Mouse (Mus musculus): ENCODE data around the gene Ntn1. TPM values are rescaled to one million over a fixed set of nuclear protein-coding genes. Genes with fewer than 3 reads are reported as not detected.
A peak's percentile ranks its signal among the peaks of the same experiment; 100 is the strongest.

Gene Ntn1
- polyA plus RNA-seq, 1 experiment from 2014 or later: 4.8 TPM

DNA sequence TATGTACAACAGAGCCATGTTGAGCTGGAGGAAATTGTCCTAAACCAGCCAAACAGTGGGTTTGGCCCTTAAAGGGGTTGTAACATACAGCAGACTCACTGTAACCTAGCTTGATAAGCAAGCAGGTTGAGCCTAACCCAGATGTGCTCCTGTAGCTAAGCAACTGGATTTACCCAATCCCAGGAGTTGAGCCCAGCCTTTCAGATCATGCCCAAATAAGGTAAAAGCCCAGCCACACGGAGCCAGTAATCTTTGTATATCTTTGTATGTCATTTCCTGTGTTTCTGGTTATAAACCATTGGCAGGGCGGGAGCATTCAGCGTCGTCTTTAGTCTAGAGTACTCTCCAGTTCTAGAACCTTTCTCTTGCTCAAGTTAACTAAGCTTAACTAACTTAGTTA, 224.1 kb downstream of the Ntn1 start:
- WGBS: 77% methylated on average over 4 of the region's 4 CpGs
- Histone ChIP-seq H3K36me3 (ENCODE audit: control insufficient read depth, insufficient read depth, low read length) (no peaks in the 10 kb centered on the region), H3K9ac (ENCODE audit: low read length) (no peak overlapping the region), H3K27me3 (ENCODE audit: control insufficient read depth, insufficient read depth, low read length) (no peaks in the 10 kb centered on the region), H3K4me2 (ENCODE audit: low read depth, low read length, severe bottlenecking) (no peak overlapping the region), H3K9me3 (ENCODE audit: control insufficient read depth, low read length) (no peaks in the 10 kb centered on the region), H3K4me3 (ENCODE audit: low read depth, low read length) (no peak overlapping the region), H3K27ac (ENCODE audit: low read depth, low read length) (no peak overlapping the region), H3K4me1 (replicated peaks; ENCODE audit: control insufficient read depth, insufficient read depth, low read length) (peaks cover 3% of the 10 kb centered on the region)
- DNase-seq (ENCODE audit: low spot score): no peak
- no peak for ATAC-seq (replicated peaks; ENCODE audit: low FRiP score)

GRCm38 (mm10) chr11:68172648-68173045, 228.0 kb downstream of the Ntn1 start:
- Histone ChIP-seq H3K27me3 (ENCODE audit: control insufficient read depth, insufficient read depth, low read length) (no peaks in the 10 kb centered on the region), H3K9me3 (ENCODE audit: control insufficient read depth, low read length) (no peaks in the 10 kb centered on the region), H3K4me1 (replicated peaks; ENCODE audit: control insufficient read depth, insufficient read depth, low read length) (peaks cover 3% of the 10 kb centered on the region), H3K9ac (ENCODE audit: low read length) (no peak overlapping the region), H3K36me3 (ENCODE audit: control insufficient read depth, insufficient read depth, low read length) (no peaks in the 10 kb centered on the region), H3K27ac (ENCODE audit: low read depth, low read length) (no peak overlapping the region), H3K4me3 (ENCODE audit: low read depth, low read length) (no peak overlapping the region), H3K4me2 (ENCODE audit: low read depth, low read length, severe bottlenecking) (no peak overlapping the region)
- peak; percentile 18 for DNase-seq (ENCODE audit: low spot score)
- 82% methylated on average over 4 of the region's 4 CpGs for WGBS
- no peak for ATAC-seq (replicated peaks; ENCODE audit: low FRiP score)

- no peaks in the 10 kb centered on the region for H3K27me3 ChIP-seq (ENCODE audit: control insufficient read depth, insufficient read depth, low read length)
- no peak for ATAC-seq (replicated peaks; ENCODE audit: low FRiP score)
- H3K36me3 ChIP-seq (ENCODE audit: control insufficient read depth, insufficient read depth, low read length): no peaks in the 10 kb centered on the region
- WGBS: 91% methylated on average over 7 of the region's 7 CpGs
- no peak overlapping the region for H3K4me2 ChIP-seq (ENCODE audit: low read depth, low read length, severe bottlenecking)
- no peak overlapping the region for H3K4me3 ChIP-seq (ENCODE audit: low read depth, low read length)
- H3K27ac ChIP-seq (ENCODE audit: low read depth, low read length): no peak overlapping the region
- H3K9me3 ChIP-seq (ENCODE audit: control insufficient read depth, low read length): no peaks in the 10 kb centered on the region
- no peak overlapping the region for H3K9ac ChIP-seq (ENCODE audit: low read length)
- no peaks in the 10 kb centered on the region for H3K4me1 ChIP-seq (replicated peaks; ENCODE audit: control insufficient read depth, insufficient read depth, low read length)
- peak; percentile 22 for DNase-seq (ENCODE audit: low spot score)
These were observed 228.5 kb downstream of the Ntn1 start for GRCm38 (mm10) chr11:68171973-68172647.

- no peaks in the 10 kb centered on the region for H3K4me1 ChIP-seq (replicated peaks; ENCODE audit: control insufficient read depth, insufficient read depth, low read length)
- no peak overlapping the region for H3K9ac ChIP-seq (ENCODE audit: low read length)
- H3K27me3 ChIP-seq (ENCODE audit: control insufficient read depth, insufficient read depth, low read length): no peaks in the 10 kb centered on the region
- WGBS: 85% methylated on average over 4 of the region's 4 CpGs
- DNase-seq (ENCODE audit: low spot score): peak; percentile 13
- H3K9me3 ChIP-seq (ENCODE audit: control insufficient read depth, low read length): no peaks in the 10 kb centered on the region
- no peaks in the 10 kb centered on the region for H3K36me3 ChIP-seq (ENCODE audit: control insufficient read depth, insufficient read depth, low read length)
- no peak for ATAC-seq (replicated peaks; ENCODE audit: low FRiP score)
- no peak overlapping the region for H3K27ac ChIP-seq (ENCODE audit: low read depth, low read length)
- H3K4me3 ChIP-seq (ENCODE audit: low read depth, low read length): no peak overlapping the region
- H3K4me2 ChIP-seq (ENCODE audit: low read depth, low read length, severe bottlenecking): no peak overlapping the region
These were observed 232.2 kb downstream of the Ntn1 start for GRCm38 (mm10) chr11:68168427-68168826.

- no peak overlapping the region for H3K4me3 ChIP-seq (ENCODE audit: low read depth, low read length)
- DNase-seq (ENCODE audit: low spot score) (no peak), ATAC-seq (replicated peaks; ENCODE audit: low FRiP score) (no peak)
- no peaks in the 10 kb centered on the region for H3K36me3 ChIP-seq (ENCODE audit: control insufficient read depth, insufficient read depth, low read length)
- no peaks in the 10 kb centered on the region; the same call in 1 of the 2 replicates for H3K9me3 ChIP-seq (ENCODE audit: control insufficient read depth, low read length)
- no peak overlapping the region for H3K27ac ChIP-seq (ENCODE audit: low read depth, low read length)
- no peaks in the 10 kb centered on the region for H3K4me1 ChIP-seq (replicated peaks; ENCODE audit: control insufficient read depth, insufficient read depth, low read length)
- 93% methylated on average over 5 of the region's 5 CpGs for WGBS
- H3K9ac ChIP-seq (ENCODE audit: low read length): no peak overlapping the region
- no peak overlapping the region for H3K4me2 ChIP-seq (ENCODE audit: low read depth, low read length, severe bottlenecking)
- no peaks in the 10 kb centered on the region for H3K27me3 ChIP-seq (ENCODE audit: control insufficient read depth, insufficient read depth, low read length)
These were observed 236.2 kb downstream of the Ntn1 start for GRCm38 (mm10) chr11:68164408-68164807.

DNA sequence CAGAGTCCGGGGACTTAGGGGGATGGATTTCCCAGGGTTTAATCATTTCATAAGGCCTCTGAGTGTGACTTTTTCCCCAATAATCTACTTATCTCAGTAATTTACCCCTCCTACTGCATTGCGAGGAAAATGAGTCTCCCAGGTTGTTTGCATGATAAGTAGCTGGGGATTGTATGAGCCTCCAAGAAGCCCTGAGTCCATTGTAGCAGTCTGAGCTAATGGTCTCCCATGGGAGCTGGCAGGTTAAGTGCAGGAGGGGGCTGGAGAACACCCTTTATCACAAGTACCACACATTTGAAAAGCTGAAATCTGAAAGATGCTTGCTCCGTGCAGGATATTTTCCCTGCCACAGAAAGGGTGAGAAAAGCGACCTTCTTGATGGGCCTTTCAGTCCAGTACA, 240.8 kb downstream of the Ntn1 start:
- H3K4me1 ChIP-seq (replicated peaks; ENCODE audit: control insufficient read depth, insufficient read depth, low read length): no peaks in the 10 kb centered on the region
- no peak overlapping the region for H3K4me2 ChIP-seq (ENCODE audit: low read depth, low read length, severe bottlenecking)
- H3K36me3 ChIP-seq (ENCODE audit: control insufficient read depth, insufficient read depth, low read length): no peaks in the 10 kb centered on the region
- no peaks in the 10 kb centered on the region; the same call in 1 of the 2 replicates for H3K9me3 ChIP-seq (ENCODE audit: control insufficient read depth, low read length)
- H3K27me3 ChIP-seq (ENCODE audit: control insufficient read depth, insufficient read depth, low read length): no peaks in the 10 kb centered on the region
- H3K4me3 ChIP-seq (ENCODE audit: low read depth, low read length): no peak overlapping the region
- H3K9ac ChIP-seq (ENCODE audit: low read length): no peak overlapping the region
- peak overlapping the region; percentile 9; the same call in 1 of the 2 replicates for H3K27ac ChIP-seq (ENCODE audit: low read depth, low read length)
- no peak for DNase-seq (ENCODE audit: low spot score)
- no peak for ATAC-seq (replicated peaks; ENCODE audit: low FRiP score)
- 38% methylated on average over 4 of the region's 4 CpGs for WGBS

Small RNA genes lying within 50 kb of the gene (microRNA-seq; reads per million reads assigned to microRNA genes)
- not detected for gene Mir6406 (ENCODE audit: insufficient number of aligned reads)

Other genes starting within 250 kb of the Ntn1 start
- 0.81 and 1.2 TPM in 2 replicates for gene Pik3r5, start 31.3 kb upstream of the Ntn1 start, polyA plus RNA-seq (2014; fragmentation: Nextera tagmentation; extraction: Ambion mirVana)
- 1.6 and 1.9 TPM in 2 replicates for gene Pik3r6, start 102.2 kb upstream of the Ntn1 start, polyA plus RNA-seq (2014; fragmentation: Nextera tagmentation; extraction: Ambion mirVana)
- gene Mfsd6l, start 155.4 kb upstream of the Ntn1 start, polyA plus RNA-seq (2014; fragmentation: Nextera tagmentation; extraction: Ambion mirVana): not detected in 2 replicates
- 0.51 and 0.87 TPM in 2 replicates for gene Ccdc42, start 186.2 kb upstream of the Ntn1 start, polyA plus RNA-seq (2014; fragmentation: Nextera tagmentation; extraction: Ambion mirVana)

Measured in forebrain, embryonic 11.5 days (tissue).